Mouse (Mus musculus): Measurements from ENCODE around the gene Rab31. TPM values are rescaled to one million over a fixed set of nuclear protein-coding genes. Genes with fewer than 3 reads are reported as not detected.

The Rab31 gene
- polyA plus RNA-seq, 1 experiment from 2014 or later: 62.5 TPM

GRCm38 (mm10) chr17:65743664-65744330, 28.8 kb downstream of the Rab31 start:
- DNase-seq (ENCODE audit: low spot score): no peak
- WGBS: 88% methylated on average over 11 of the region's 11 CpGs
- Histone ChIP-seq H3K4me1 (peaks cover 19% of the 10 kb centered on the region), H3K27ac (replicated peaks) (0 out of 2 replicates have a peak overlapping the region, but pooled peaks have one; percentile 10), H3K36me3 (peaks cover 20% of the 10 kb centered on the region; the same call in 1 of the 2 replicates), H3K9me3 (replicated peaks) (peaks cover 3% of the 10 kb centered on the region; the same call in 1 of the 2 replicates), H3K4me3 (no peak overlapping the region), H3K27me3 (ENCODE audit: low read depth, poor library complexity, severe bottlenecking) (no peaks in the 10 kb centered on the region)

GRCm38 (mm10) chr17:65742969-65743368, 29.6 kb downstream of the Rab31 start:
- H3K36me3 ChIP-seq: peaks cover 20% of the 10 kb centered on the region; the same call in 1 of the 2 replicates
- 79% methylated on average over 4 of the region's 4 CpGs for WGBS
- H3K9me3 ChIP-seq (replicated peaks): peaks cover under 1% of the 10 kb centered on the region; the same call in 1 of the 2 replicates
- DNase-seq (ENCODE audit: low spot score): no peak
- H3K4me3 ChIP-seq: no peak overlapping the region
- no peaks in the 10 kb centered on the region for H3K27me3 ChIP-seq (ENCODE audit: low read depth, poor library complexity, severe bottlenecking)
- H3K4me1 ChIP-seq: peaks cover 19% of the 10 kb centered on the region
- no peak overlapping the region for H3K27ac ChIP-seq (replicated peaks)

GRCm38 (mm10) chr17:65742245-65742905, 30.2 kb downstream of the Rab31 start:
- H3K27ac ChIP-seq (replicated peaks): no peak overlapping the region
- H3K4me3 ChIP-seq: no peak overlapping the region
- H3K27me3 ChIP-seq (ENCODE audit: low read depth, poor library complexity, severe bottlenecking): no peaks in the 10 kb centered on the region
- DNase-seq (ENCODE audit: low spot score): no peak
- no peaks in the 10 kb centered on the region; the same call in 1 of the 2 replicates for H3K9me3 ChIP-seq (replicated peaks)
- peaks cover 19% of the 10 kb centered on the region for H3K4me1 ChIP-seq
- WGBS: 88% methylated on average over 10 of the region's 10 CpGs
- H3K36me3 ChIP-seq: peaks cover 20% of the 10 kb centered on the region; the same call in 1 of the 2 replicates

- Histone ChIP-seq H3K9me3 (replicated peaks) (no peaks in the 10 kb centered on the region; the same call in 1 of the 2 replicates), H3K27ac (replicated peaks) (no peak overlapping the region), H3K36me3 (peaks cover 20% of the 10 kb centered on the region; the same call in 1 of the 2 replicates), H3K27me3 (ENCODE audit: low read depth, poor library complexity, severe bottlenecking) (no peaks in the 10 kb centered on the region), H3K4me1 (peaks cover 16% of the 10 kb centered on the region), H3K4me3 (no peak overlapping the region)
- WGBS: 90% methylated on average over 4 of the region's 4 CpGs
- no peak for DNase-seq (ENCODE audit: low spot score)
Measured at GRCm38 (mm10) chr17:65741565-65741964, 31.0 kb downstream of the Rab31 start.

- H3K27ac ChIP-seq (replicated peaks): no peak overlapping the region
- no peak for DNase-seq (ENCODE audit: low spot score)
- H3K4me3 ChIP-seq: no peak overlapping the region
- H3K9me3 ChIP-seq (replicated peaks): no peaks in the 10 kb centered on the region; the same call in 1 of the 2 replicates
- peaks cover 14% of the 10 kb centered on the region; the same call in 1 of the 2 replicates for H3K36me3 ChIP-seq
- 88% methylated on average over 15 of the region's 15 CpGs for WGBS
- peaks cover 9% of the 10 kb centered on the region; the same call in 1 of the 2 replicates for H3K4me1 ChIP-seq
- no peaks in the 10 kb centered on the region for H3K27me3 ChIP-seq (ENCODE audit: low read depth, poor library complexity, severe bottlenecking)
Measured at GRCm38 (mm10) chr17:65739874-65740725, 32.5 kb downstream of the Rab31 start.

- no peaks in the 10 kb centered on the region for H3K27me3 ChIP-seq (ENCODE audit: low read depth, poor library complexity, severe bottlenecking)
- WGBS: 86% methylated on average over 6 of the region's 6 CpGs
Measured at GRCm38 (mm10) chr17:65737622-65738021, 34.9 kb downstream of the Rab31 start.

GRCm38 (mm10) chr17:65737175-65737574, 35.4 kb downstream of the Rab31 start:
- Histone ChIP-seq H3K9me3 (replicated peaks) (no peaks in the 10 kb centered on the region; the same call in 1 of the 2 replicates), H3K36me3 (no peaks in the 10 kb centered on the region), H3K4me1 (peaks cover under 1% of the 10 kb centered on the region; the same call in 1 of the 2 replicates), H3K27me3 (ENCODE audit: low read depth, poor library complexity, severe bottlenecking) (no peaks in the 10 kb centered on the region), H3K4me3 (no peak overlapping the region), H3K27ac (replicated peaks) (no peak overlapping the region)
- WGBS: 89% methylated on average over 5 of the region's 5 CpGs
- no peak for DNase-seq (ENCODE audit: low spot score)

More at GRCm38 (mm10) chr17:65737622-65738021, 34.9 kb downstream of the Rab31 start:
- Histone ChIP-seq H3K9me3 (replicated peaks) (no peaks in the 10 kb centered on the region; the same call in 1 of the 2 replicates), H3K27ac (replicated peaks) (no peak overlapping the region), H3K4me1 (peaks cover 5% of the 10 kb centered on the region; the same call in 1 of the 2 replicates), H3K4me3 (no peak overlapping the region), H3K36me3 (no peaks in the 10 kb centered on the region)
- DNase-seq (ENCODE audit: low spot score): no peak

GRCm38 (mm10) chr17:65735088-65735487, 37.5 kb downstream of the Rab31 start:
- Histone ChIP-seq H3K4me3 (no peak overlapping the region), H3K27ac (replicated peaks) (no peak overlapping the region), H3K4me1 (no peaks in the 10 kb centered on the region), H3K27me3 (ENCODE audit: low read depth, poor library complexity, severe bottlenecking) (no peaks in the 10 kb centered on the region), H3K36me3 (no peaks in the 10 kb centered on the region), H3K9me3 (replicated peaks) (no peaks in the 10 kb centered on the region; the same call in 1 of the 2 replicates)
- WGBS: 92% methylated on average over 2 of the region's 2 CpGs
- no peak for DNase-seq (ENCODE audit: low spot score)

GRCm38 (mm10) chr17:65732666-65733065, 39.9 kb downstream of the Rab31 start:
- Histone ChIP-seq H3K4me3 (no peak overlapping the region), H3K9me3 (replicated peaks) (no peaks in the 10 kb centered on the region), H3K36me3 (no peaks in the 10 kb centered on the region), H3K4me1 (no peaks in the 10 kb centered on the region), H3K27ac (replicated peaks) (no peak overlapping the region), H3K27me3 (ENCODE audit: low read depth, poor library complexity, severe bottlenecking) (no peaks in the 10 kb centered on the region)
- 88% methylated on average over 4 of the region's 4 CpGs for WGBS
- DNase-seq (ENCODE audit: low spot score): no peak

GRCm38 (mm10) chr17:65731710-65732109, 40.8 kb downstream of the Rab31 start:
- Histone ChIP-seq H3K9me3 (replicated peaks) (no peaks in the 10 kb centered on the region), H3K4me3 (no peak overlapping the region), H3K36me3 (no peaks in the 10 kb centered on the region), H3K4me1 (no peaks in the 10 kb centered on the region), H3K27ac (replicated peaks) (no peak overlapping the region), H3K27me3 (ENCODE audit: low read depth, poor library complexity, severe bottlenecking) (no peaks in the 10 kb centered on the region)
- no peak for DNase-seq (ENCODE audit: low spot score)
- WGBS: 92% methylated on average over 9 of the region's 9 CpGs

GRCm38 (mm10) chr17:65729945-65730741, 42.4 kb downstream of the Rab31 start:
- no peak overlapping the region for H3K27ac ChIP-seq (replicated peaks)
- H3K4me3 ChIP-seq: no peak overlapping the region
- WGBS: 75% methylated on average over 16 of the region's 16 CpGs
- peaks cover 6% of the 10 kb centered on the region for H3K4me1 ChIP-seq
- H3K36me3 ChIP-seq: no peaks in the 10 kb centered on the region
- no peak for DNase-seq (ENCODE audit: low spot score)
- H3K9me3 ChIP-seq (replicated peaks): no peaks in the 10 kb centered on the region
- no peaks in the 10 kb centered on the region for H3K27me3 ChIP-seq (ENCODE audit: low read depth, poor library complexity, severe bottlenecking)

All from midbrain, embryonic 10.5 days (tissue).